Mouse (Mus musculus): ENCODE measurements around the gene Unc13d. TPM values are rescaled to one million over a fixed set of nuclear protein-coding genes. Genes with fewer than 3 reads are reported as not detected.

Unc13d gene
- total and polyA plus RNA-seq, 3 experiments = 8.9 to 15.7 (median 14.0) TPM

DNA sequence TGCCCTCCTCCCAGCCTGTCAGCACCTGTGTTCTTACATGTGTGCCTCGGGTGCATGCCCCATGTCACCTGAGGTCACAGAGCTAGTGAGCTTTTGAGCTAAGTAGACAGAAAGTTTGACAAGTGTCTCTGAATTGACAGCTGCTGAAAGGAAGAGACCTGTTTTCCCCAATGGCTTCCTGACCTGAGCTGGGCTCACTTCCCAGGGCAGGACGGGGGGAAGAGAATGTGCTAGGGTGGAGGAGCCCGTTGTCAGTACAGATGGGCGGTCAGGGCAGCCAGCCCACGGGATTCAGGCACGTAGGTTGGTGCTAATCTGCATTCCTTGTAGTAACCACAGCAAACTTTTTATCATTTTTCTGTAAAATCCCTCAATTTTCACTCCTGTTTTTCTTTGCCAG is 37.2 kb downstream of the Unc13d start (continued):
- TF ChIP-seq ZMIZ1 (IDR thresholded peaks at IDR 0.05; ENCODE audit: low read depth, low read length) = no peak

DNA sequence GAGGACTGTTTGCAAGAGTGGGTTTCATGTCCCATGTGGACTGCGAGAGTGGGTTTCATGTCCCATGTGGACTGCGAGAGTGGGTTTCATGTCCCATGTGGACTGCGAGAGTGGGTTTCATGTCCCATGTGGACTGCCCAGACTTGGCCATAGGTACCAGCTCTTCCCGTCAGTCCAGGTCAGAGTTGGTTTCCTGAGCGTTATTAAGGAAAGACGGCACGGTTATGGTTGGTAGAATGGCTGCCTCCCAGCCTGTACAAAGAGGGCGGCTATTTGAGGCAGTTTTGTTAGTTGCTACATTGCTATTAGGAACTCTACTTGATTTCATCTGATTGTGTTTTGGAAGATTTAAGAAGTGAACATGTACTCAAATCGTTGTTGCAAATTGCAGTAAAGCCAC is 39.9 kb downstream of the Unc13d start:
- in situ Hi-C loops (cut with MboI; ENCODE audit: low pct_ligation_motif_present, low pct_unique_long_range_greater_than_20kb, low sequenced_read_pairs) (no loop called here), dilution Hi-C loops (cut with MboI; ENCODE audit: extremely low pct_ligation_motif_present, extremely low pct_unique_long_range_greater_than_20kb, low sequenced_read_pairs) (no loop called here)
- no peak overlapping the region for H3K4me2 ChIP-seq (ENCODE audit: insufficient read depth, low read depth, poor library complexity, severe bottlenecking)
- no peak for DNase-seq (ENCODE audit: extremely low read depth)
- peaks cover 70% of the 10 kb centered on the region for H3K79me2 ChIP-seq (replicated peaks; ENCODE audit: control insufficient read depth, extremely low read depth, insufficient read depth, poor library complexity, severe bottlenecking)
- H3K9ac ChIP-seq (ENCODE audit: insufficient read depth, low read depth) = no peak overlapping the region
- H3K27me3 ChIP-seq (replicated peaks) = no peaks in the 10 kb centered on the region
- H3K4me1 ChIP-seq (ENCODE audit: control insufficient read depth in 1 of 2, insufficient read depth in 2 of 2) = peaks cover 0 to 9% of the 10 kb centered on the region in 2 experiments; a peak in 2 of 4 replicates
- TF ChIP-seq JUND (conservative IDR thresholded peaks at IDR 0.05; ENCODE audit: low read depth, low read length) = no peak
- TF ChIP-seq POLR2A (IDR thresholded peaks at IDR 0.05; ENCODE audit: low read depth, low read length) = no peak
- no peak for TF ChIP-seq UBTF (IDR thresholded peaks at IDR 0.05; ENCODE audit: low read depth, low read length)
- H3K36me3 ChIP-seq (replicated peaks in 1 of 2; ENCODE audit: control insufficient read depth in 1 of 2, insufficient read depth in 1 of 2, low read length in 1 of 2) = peaks cover 37 to 75% of the 10 kb centered on the region in 2 experiments
- no peak overlapping the region for H3K4me3 ChIP-seq (replicated peaks in 1 of 3; ENCODE audit: low read depth in 2 of 3, low read length in 2 of 3, poor library complexity in 1 of 3)
- H3K27ac ChIP-seq (ENCODE audit: insufficient read depth, low read depth) = no peak overlapping the region
- peaks cover 7% of the 10 kb centered on the region for H3K9me3 ChIP-seq (replicated peaks; ENCODE audit: low read length)

GRCm38 (mm10) chr11:116036671-116037070 is 41.1 kb downstream of the Unc13d start:
- Histone ChIP-seq H3K9ac (ENCODE audit: insufficient read depth, low read depth) (no peak overlapping the region), H3K4me1 (ENCODE audit: control insufficient read depth in 1 of 2, insufficient read depth in 2 of 2) (peaks cover 0 to 19% of the 10 kb centered on the region in 2 experiments; a peak in 2 of 4 replicates), H3K27me3 (replicated peaks) (no peaks in the 10 kb centered on the region), H3K79me2 (replicated peaks; ENCODE audit: control insufficient read depth, extremely low read depth, insufficient read depth, poor library complexity, severe bottlenecking) (peaks cover 75% of the 10 kb centered on the region), H3K36me3 (replicated peaks in 1 of 2; ENCODE audit: control insufficient read depth in 1 of 2, insufficient read depth in 1 of 2, low read length in 1 of 2) (peaks cover 30 to 71% of the 10 kb centered on the region in 2 experiments), H3K27ac (ENCODE audit: insufficient read depth, low read depth) (no peak overlapping the region), H3K9me3 (replicated peaks; ENCODE audit: low read length) (peaks cover 4% of the 10 kb centered on the region), H3K4me2 (ENCODE audit: insufficient read depth, low read depth, poor library complexity, severe bottlenecking) (no peak overlapping the region), H3K4me3 (replicated peaks in 1 of 3; ENCODE audit: low read depth in 2 of 3, low read length in 2 of 3, poor library complexity in 1 of 3) (no peak overlapping the region)
- dilution Hi-C loops (cut with MboI; ENCODE audit: extremely low pct_ligation_motif_present, extremely low pct_unique_long_range_greater_than_20kb, low sequenced_read_pairs) = no loop called here
- no peak for DNase-seq (ENCODE audit: extremely low read depth)
- in situ Hi-C loops (cut with MboI; ENCODE audit: low pct_ligation_motif_present, low pct_unique_long_range_greater_than_20kb, low sequenced_read_pairs) = no loop called here
- no peak for TF ChIP-seq BHLHE40 (IDR thresholded peaks at IDR 0.05; ENCODE audit: low read depth, low read length)
- TF ChIP-seq ZNF384 (IDR thresholded peaks at IDR 0.05; ENCODE audit: low read depth, low read length) = peak; percentile 18; the same call in 1 of the 2 replicates
- TF ChIP-seq IRF4 (IDR thresholded peaks at IDR 0.05; ENCODE audit: low read depth, low read length) = no peak

DNA sequence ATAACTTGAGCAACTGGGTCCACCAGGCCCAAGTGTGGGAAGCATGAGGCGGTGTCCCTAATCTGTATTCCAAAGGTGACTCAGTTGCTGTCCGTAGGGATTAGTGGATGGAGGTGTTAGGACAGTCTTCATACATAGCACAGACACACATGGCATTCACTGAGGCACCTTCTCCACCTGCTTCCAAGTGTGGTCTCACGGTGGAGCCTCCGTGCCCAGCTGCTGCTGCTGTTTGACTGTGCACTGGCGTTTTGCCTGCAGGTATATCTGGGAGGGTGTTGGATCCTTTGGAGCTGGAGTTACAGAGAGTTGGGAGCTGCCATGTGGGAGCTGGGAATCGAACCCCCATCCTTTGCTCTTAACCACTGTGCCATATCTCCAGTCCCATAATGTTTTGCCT is 43.2 kb downstream of the Unc13d start:
- dilution Hi-C loops (cut with MboI; ENCODE audit: extremely low pct_ligation_motif_present, extremely low pct_unique_long_range_greater_than_20kb, low sequenced_read_pairs) = no loop called here
- H3K36me3 ChIP-seq (replicated peaks in 1 of 2; ENCODE audit: control insufficient read depth in 1 of 2, insufficient read depth in 1 of 2, low read length in 1 of 2) = peaks cover 19 to 56% of the 10 kb centered on the region in 2 experiments
- no peak overlapping the region for H3K4me2 ChIP-seq (ENCODE audit: insufficient read depth, low read depth, poor library complexity, severe bottlenecking)
- no peak overlapping the region for H3K27ac ChIP-seq (ENCODE audit: insufficient read depth, low read depth)
- in situ Hi-C loops (cut with MboI; ENCODE audit: low pct_ligation_motif_present, low pct_unique_long_range_greater_than_20kb, low sequenced_read_pairs) = loop anchor here (5.0 kb wide), 1 partner anchor 33 kb away; no protein-coding TSS in a partner anchor
- TF ChIP-seq JUN (IDR thresholded peaks at IDR 0.05; ENCODE audit: insufficient read depth, low read depth, low read length) (no peak), IRF4 (IDR thresholded peaks at IDR 0.05; ENCODE audit: low read depth, low read length) (no peak), CTCF (conservative IDR thresholded peaks at IDR 0.05 in 1 of 2, IDR thresholded peaks at IDR 0.05 in 1 of 2; ENCODE audit: low read depth in 2 of 2, low read length in 2 of 2) (no peak), TBP (conservative IDR thresholded peaks at IDR 0.05; ENCODE audit: low read depth, low read length) (no peak), MAZ (IDR thresholded peaks at IDR 0.05; ENCODE audit: low read depth, low read length) (no peak), JUND (conservative IDR thresholded peaks at IDR 0.05; ENCODE audit: low read depth, low read length) (no peak), MAX (IDR thresholded peaks at IDR 0.05; ENCODE audit: low read length) (no peak), NELFE (IDR thresholded peaks at IDR 0.05; ENCODE audit: low read depth, low read length) (no peak), CHD2 (IDR thresholded peaks at IDR 0.05; ENCODE audit: low read length) (no peak)
- no peak for DNase-seq (ENCODE audit: extremely low read depth)
- no peaks in the 10 kb centered on the region for H3K9me3 ChIP-seq (replicated peaks; ENCODE audit: low read length)
- H3K4me1 ChIP-seq (ENCODE audit: control insufficient read depth in 1 of 2, insufficient read depth in 2 of 2) = peaks cover 0 to 26% of the 10 kb centered on the region in 2 experiments; a peak in 2 of 4 replicates
- no peak overlapping the region for H3K4me3 ChIP-seq (replicated peaks in 1 of 3; ENCODE audit: low read depth in 2 of 3, low read length in 2 of 3, poor library complexity in 1 of 3)
- H3K27me3 ChIP-seq (replicated peaks) = no peaks in the 10 kb centered on the region
- no peak overlapping the region for H3K9ac ChIP-seq (ENCODE audit: insufficient read depth, low read depth)
- peaks cover 84% of the 10 kb centered on the region for H3K79me2 ChIP-seq (replicated peaks; ENCODE audit: control insufficient read depth, extremely low read depth, insufficient read depth, poor library complexity, severe bottlenecking)
